11 mouse cellular contexts compared by ENCODE assay signal in genomic region chr11:98917428-98918005, GRCm38 (mm10). TPM values are rescaled to one million over a fixed set of nuclear protein-coding genes. Genes with fewer than 3 reads are reported as not detected.
DNase-seq lines count a peak whose midpoint lies in the region; ATAC-seq lines count a peak whose summit lies in the region.
"Had no signal": no experiment of that assay in that cellular context is flagged by ENCODE, and none has a peak within 500 bp of the region (broad histone marks: within the 10 kb centered on the region; RNA-seq: fewer than 3 reads in every experiment).

No protein-coding gene starts in this region.

- ATAC-seq in limb, embryonic 11.5 days (ENCODE audit: insufficient number of reproducible peaks, low FRiP score, low TSS enrichment, low read depth) = no peak
- peak; percentile 39 for ATAC-seq in common myeloid progenitor, adult 5-6 weeks (replicated peaks; ENCODE audit: low read depth, poor library complexity, severe bottlenecking)
- peak; percentile 25; the same call in 1 of the 2 replicates for ATAC-seq in megakaryocyte, adult 5-6 weeks (ENCODE audit: poor library complexity, severe bottlenecking)

- H3K36me3 ChIP-seq in limb, embryonic 11.5 days (ENCODE audit: control insufficient read depth, insufficient read depth, low read length) = peaks cover 31% of the 10 kb centered on the region
- H3K36me3 ChIP-seq in limb, embryonic 10.5 days = peaks cover 97% of the 10 kb centered on the region

- H3K27me3 ChIP-seq in limb, embryonic 11.5 days (ENCODE audit: control insufficient read depth, insufficient read depth, low read length) = no peaks in the 10 kb centered on the region
- no peaks in the 10 kb centered on the region for H3K27me3 ChIP-seq in limb, embryonic 10.5 days (ENCODE audit: low read depth, poor library complexity, severe bottlenecking)

- no peak for DNase-seq in limb, embryonic 11.5 days (ENCODE audit: low spot score)
- no peak for DNase-seq in limb, embryonic 10.5 days (ENCODE audit: low spot score)
- DNase-seq in heart, postnatal 4 days = peak; percentile 39
- DNase-seq in yolk sac, embryonic 10.5 days (ENCODE audit: low spot score) = no peak
- DNase-seq in c-Kit-positive CD71-positive TER-119-positive erythroid progenitor cells, embryonic 14.5 days (ENCODE audit: low spot score) = no peak
- DNase-seq in cerebellum, postnatal 36 days = no peak
- DNase-seq: cerebellum, adult 9-10 months; gastrocnemius, postnatal 25 days; layer of hippocampus, postnatal 36 days had no signal

- H3K4me1 ChIP-seq in limb, embryonic 11.5 days (ENCODE audit: control insufficient read depth, insufficient read depth, low read length) = peaks cover 5% of the 10 kb centered on the region
- H3K4me1 ChIP-seq in limb, embryonic 10.5 days = peaks cover 41% of the 10 kb centered on the region

- no peak overlapping the region for H3K9ac ChIP-seq in limb, embryonic 11.5 days (ENCODE audit: low read length)

- H3K4me3 ChIP-seq in limb, embryonic 11.5 days (ENCODE audit: low read depth, low read length) = no peak overlapping the region
- H3K4me3 ChIP-seq in limb, embryonic 10.5 days = no peak overlapping the region

- H3K27ac ChIP-seq in limb, embryonic 11.5 days (replicated peaks; ENCODE audit: low read depth, low read length) = peak overlapping the region; percentile 56
- no peak overlapping the region for H3K27ac ChIP-seq in limb, embryonic 10.5 days

- 67% methylated on average over 13 of the region's 13 CpGs for WGBS in limb, embryonic 11.5 days
- 68% methylated on average over 13 of the region's 13 CpGs for WGBS in limb, embryonic 10.5 days

- no peak overlapping the region for H3K4me2 ChIP-seq in limb, embryonic 11.5 days (ENCODE audit: low read depth, severe bottlenecking)

- H3K9me3 ChIP-seq in limb, embryonic 11.5 days (ENCODE audit: control insufficient read depth, low read length) = no peaks in the 10 kb centered on the region
- no peaks in the 10 kb centered on the region for H3K9me3 ChIP-seq in limb, embryonic 10.5 days (replicated peaks)

RNA-seq across cellular contexts. Expression of gene Cdc6, which starts 9.9 kb away (rescaled TPM):
- 58.7 and 63.4 TPM in 2 replicates for polyA plus RNA-seq in limb, embryonic 11.5 days (2014; fragmentation: Nextera tagmentation; extraction: Ambion mirVana)
- polyA plus RNA-seq in limb, embryonic 10.5 days (2016; fragmentation: Nextera tagmentation; extraction: Ambion mirVana) = 69.9 and 79.5 TPM in 2 replicates
- total RNA-seq in common myeloid progenitor, adult 5-6 weeks (2017) = 41.1 and 47.2 TPM in 2 replicates
- 10 to 100 TPM in 1 of 2 experiments, 1 to 10 TPM in 1; 9.8 to 10.2 TPM for total RNA-seq in heart, postnatal 4 days (2021)
- total RNA-seq in megakaryocyte, adult 5-6 weeks (2015) = 26.4 and 31.3 TPM in 2 replicates
- total RNA-seq in megakaryocyte, adult 5-6 weeks (2017) = 26.5 and 27.5 TPM in 2 replicates

RNA-seq across cellular contexts. Expression of gene Rara, which starts 10.1 kb away (rescaled TPM):
- polyA plus RNA-seq in limb, embryonic 11.5 days (2014; fragmentation: Nextera tagmentation; extraction: Ambion mirVana) = 46.7 and 48.7 TPM in 2 replicates
- polyA plus RNA-seq in limb, embryonic 10.5 days (2016; fragmentation: Nextera tagmentation; extraction: Ambion mirVana) = 38.4 and 43.7 TPM in 2 replicates
- 1.2 and 5.6 TPM in 2 replicates for total RNA-seq in common myeloid progenitor, adult 5-6 weeks (2017)
- 10 to 100 TPM; 34.6 to 38.1 TPM for total RNA-seq in heart, postnatal 4 days (2021)
- 124 and 125 TPM in 2 replicates for total RNA-seq in megakaryocyte, adult 5-6 weeks (2015)
- 38.8 and 43.3 TPM in 2 replicates for total RNA-seq in megakaryocyte, adult 5-6 weeks (2017)

RNA-seq across cellular contexts. Expression of gene Wipf2, which starts 54.1 kb away (rescaled TPM):
- polyA plus RNA-seq in limb, embryonic 11.5 days (2014; fragmentation: Nextera tagmentation; extraction: Ambion mirVana) = 6.3 and 7.4 TPM in 2 replicates
- polyA plus RNA-seq in limb, embryonic 10.5 days (2016; fragmentation: Nextera tagmentation; extraction: Ambion mirVana) = 5.4 and 6.2 TPM in 2 replicates
- total RNA-seq in common myeloid progenitor, adult 5-6 weeks (2017) = 4.6 and 6.4 TPM in 2 replicates
- total RNA-seq in heart, postnatal 4 days (2021) = 10 to 100 TPM; 12.6 to 14.1 TPM
- 25.9 and 26.6 TPM in 2 replicates for total RNA-seq in megakaryocyte, adult 5-6 weeks (2015)
- 4.9 and 7.0 TPM in 2 replicates for total RNA-seq in megakaryocyte, adult 5-6 weeks (2017)
